Mouse (Mus musculus) activated CD4-positive, CD25-positive, alpha-beta regulatory T cell, adult 4 months (primary cell): ENCODE data around the gene Rnf208. TPM values are rescaled to one million over a fixed set of nuclear protein-coding genes. Genes with fewer than 3 reads are reported as not detected.

Experiments
- ATAC-seq: one replicate; pipeline ENCODE4 v1.8.0; 2017
- polyA plus RNA-seq, 2 experiments: library from polyadenylated mRNA; unstranded; fragments of 100-300 nt; shearing (Covaris generic); gene quantifications; one replicate each; pipeline ENCODE4 v1.2.1; 2017

Gene Rnf208
- polyA plus RNA-seq, 2 experiments from 2014 or later = 0.58 TPM; not detected in 1

DNA sequence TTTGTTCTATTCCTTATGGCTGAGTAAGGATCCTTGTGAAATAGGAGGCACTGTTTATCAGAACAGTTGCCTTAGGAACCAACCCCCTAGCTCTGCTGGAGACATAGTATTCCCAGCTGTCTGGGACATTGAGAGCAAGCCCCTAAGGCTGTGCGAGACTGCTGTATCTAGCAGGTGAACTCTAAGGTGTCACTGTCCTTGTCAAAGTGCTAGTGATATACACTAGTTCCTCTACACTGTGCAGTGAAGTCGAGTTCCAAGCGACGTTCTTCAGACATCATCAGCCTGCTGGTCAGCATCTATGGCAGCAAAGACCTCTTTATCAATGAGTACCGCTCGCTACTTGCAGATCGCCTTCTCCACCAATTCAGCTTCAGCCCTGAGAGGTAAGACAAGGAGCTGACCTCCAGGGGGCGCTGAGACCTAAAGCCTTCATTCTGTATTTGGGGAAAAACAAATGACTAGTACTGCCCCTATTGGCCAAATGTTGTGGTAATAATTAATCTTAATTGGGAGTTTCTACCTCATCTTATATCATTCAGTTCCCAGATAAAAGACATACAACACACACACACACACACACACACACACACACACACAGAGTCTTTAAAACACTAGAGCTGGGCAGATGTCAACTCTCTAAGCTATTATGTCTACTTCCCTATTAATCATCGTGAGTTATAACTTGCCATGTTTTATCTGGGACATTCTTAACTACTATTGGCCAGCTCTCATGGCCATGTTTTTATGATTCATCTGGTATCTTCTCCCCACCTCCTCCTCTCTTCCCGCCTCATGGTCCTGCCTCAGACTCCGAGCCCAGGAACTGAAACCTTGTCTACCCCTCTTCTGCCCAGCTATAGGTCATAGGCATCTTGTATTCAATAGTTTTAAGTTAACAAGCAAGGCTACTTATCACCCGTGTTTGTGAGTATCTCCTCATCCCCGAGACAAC, 37.1 kb downstream of the Rnf208 start:
- no peak for ATAC-seq

DNA sequence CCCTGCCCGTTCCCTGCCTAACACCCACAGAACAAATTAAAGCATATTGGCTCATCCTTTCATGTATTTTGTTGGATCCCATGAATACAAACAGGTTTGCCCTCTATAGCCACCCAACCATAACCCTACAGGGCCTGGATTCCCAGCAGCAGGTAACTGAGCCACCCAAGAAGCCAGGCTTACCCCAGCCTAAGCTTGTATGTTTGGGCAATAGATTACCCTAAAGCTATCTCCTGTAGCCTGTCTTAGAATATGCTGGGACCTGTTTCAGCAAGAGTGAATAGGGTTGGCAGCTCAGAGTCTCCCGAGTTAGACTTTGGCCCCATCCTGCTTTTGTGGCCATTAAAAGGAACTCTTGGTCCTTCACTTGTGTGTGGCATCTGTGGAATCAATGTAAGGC, 43.5 kb downstream of the Rnf208 start:
- ATAC-seq = no peak

DNA sequence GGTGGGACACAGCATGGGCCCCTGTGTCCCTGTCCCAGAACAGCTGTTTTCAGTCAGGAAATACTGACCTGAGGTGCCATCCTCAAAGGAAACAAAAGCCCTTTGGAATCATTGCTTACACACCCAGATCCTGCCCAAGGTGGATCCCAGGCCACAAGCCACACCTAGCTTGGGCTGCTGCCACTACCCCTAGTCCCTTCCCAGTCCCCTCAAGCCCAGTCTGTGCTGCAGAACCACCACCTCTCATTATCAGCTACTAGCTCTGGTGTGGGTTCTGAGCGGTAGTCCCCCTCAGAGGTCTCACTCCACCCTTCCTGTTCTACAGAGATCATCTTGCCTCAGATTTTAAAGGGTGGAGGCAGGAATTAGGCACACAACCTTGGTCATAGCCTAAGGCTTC, 44.3 kb downstream of the Rnf208 start:
- no peak for ATAC-seq

DNA sequence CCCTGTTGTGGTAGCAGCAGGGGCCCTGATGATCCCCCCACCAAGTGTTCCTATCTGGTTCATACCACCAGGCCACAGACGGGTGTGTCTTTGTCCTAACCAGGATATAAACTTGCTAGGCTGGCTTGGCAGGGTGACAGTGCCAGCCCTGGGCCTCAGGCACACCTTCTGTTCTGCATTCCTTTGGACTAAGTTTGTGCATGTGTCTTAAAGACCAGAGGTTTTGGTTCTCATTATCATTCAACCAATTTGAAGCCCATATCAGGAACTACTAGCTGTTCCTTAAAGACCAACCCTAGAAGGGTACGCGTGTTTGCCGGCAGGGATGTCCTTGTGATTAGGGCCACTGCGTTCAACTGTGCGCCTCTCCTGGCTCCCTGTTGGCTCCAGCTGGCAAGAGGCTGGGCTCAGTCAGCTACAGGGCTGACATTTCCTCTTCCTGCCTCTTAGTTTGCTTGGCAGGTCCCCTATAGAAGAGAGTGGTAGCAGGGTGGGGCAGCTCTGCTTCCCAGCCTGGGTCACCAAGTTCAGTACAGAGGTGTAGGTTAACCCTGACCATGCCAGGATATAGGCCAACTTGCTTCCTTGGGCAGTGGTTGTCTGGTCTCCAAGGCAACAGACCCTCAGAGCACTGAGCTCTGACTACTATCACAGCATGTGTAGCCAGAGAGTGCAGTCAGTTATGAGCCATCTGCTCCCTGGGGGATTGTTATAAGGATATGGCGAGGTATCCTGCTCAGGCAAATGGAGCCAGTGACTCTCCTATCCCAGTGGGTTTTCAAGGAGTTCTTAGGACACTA, 45.0 kb downstream of the Rnf208 start:
- ATAC-seq = no peak

DNA sequence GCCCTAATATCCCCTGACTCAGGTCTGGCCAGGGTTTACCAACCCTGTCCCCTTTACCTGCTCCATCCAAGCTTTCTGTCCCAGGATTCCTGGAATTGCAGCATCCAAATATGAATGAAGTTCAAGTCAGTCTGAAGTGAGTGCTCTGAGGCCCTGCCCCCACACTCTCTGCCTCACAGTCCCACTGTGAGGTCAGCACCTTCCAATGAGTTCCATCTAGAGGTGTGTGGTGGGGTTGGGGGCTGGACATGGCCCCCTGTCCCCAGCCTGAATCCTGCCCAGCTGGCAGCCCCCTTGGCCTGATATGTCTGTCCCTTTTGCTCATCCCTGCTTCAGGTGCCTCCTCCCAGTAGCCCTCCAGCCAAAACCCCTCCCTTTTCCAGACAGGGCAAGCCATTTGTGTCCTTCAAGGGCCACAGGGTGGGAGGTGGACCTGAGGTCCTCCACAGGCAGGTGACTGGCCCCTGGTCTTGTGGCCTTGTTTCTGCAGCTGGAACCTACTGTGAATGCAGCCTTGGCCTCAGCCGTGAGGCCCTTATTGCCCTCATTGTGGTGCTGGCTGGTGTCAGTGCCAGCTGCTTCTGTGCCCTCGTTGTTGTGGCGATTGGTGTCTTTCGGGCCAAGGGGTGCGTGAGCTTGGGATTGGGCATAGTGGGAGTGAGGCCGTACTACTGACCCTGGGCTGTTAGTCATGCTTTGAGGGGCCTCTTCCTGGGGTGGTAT, 46.0 kb downstream of the Rnf208 start, which contains the start of gene Tmem210:
Gene Tmem210, plus strand, starts transcription at position 219 of the 723 bp plus-strand sequence.
- ATAC-seq = no peak

DNA sequence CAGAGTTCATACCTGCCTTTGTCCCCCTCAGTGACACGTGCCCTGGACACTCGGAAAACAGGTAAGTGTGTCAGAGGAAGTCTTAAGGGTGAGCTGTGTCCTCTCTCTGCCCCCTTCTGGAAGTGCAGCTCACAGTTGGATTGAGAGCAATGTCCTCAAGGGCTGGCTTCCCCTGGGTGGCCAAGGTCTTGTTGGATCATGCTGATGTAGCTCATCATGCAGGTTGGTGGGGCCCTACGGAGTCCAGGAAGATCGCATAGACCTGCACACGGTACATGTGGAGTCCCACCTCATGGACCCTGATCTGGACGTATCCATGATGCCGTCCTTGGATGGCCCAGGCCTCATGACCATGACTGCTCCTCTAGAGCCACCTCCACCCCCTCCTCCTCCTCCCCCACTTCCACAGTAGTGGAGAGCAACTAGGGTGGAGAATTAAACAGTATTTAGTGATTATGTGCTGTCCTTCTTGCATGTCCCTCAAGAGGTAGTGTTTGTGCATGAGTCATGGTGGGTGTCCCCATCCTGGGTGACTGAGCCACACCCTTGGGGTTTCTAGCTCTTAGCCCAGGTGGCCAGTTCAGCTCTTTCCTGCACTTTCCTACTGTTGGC, 46.8 kb downstream of the Rnf208 start:
- no peak for ATAC-seq

DNA sequence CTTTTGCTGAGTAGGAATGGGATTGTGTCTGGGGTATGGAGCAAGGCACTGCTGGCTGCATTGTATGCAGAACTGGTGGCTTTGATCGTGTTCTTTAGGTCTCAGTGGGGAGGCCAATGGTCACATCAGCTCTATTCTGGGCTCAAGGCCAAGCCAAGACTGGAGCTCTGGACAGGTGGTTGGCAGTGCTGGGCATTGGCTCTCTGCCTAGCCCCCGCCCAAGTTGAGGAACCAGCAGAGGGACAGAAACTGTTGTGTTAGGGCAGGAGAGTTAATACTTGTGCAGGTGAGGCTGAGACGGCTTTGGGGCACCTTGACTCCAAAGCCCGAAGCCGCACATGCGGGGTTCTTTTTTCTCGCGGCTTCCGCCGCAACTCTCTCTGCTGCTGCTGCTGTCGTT, 47.6 kb downstream of the Rnf208 start, which contains the start of gene Lrrc26:
Gene Lrrc26, plus strand, starts transcription at position 265 of the 400 bp plus-strand sequence.
- no peak for ATAC-seq

DNA sequence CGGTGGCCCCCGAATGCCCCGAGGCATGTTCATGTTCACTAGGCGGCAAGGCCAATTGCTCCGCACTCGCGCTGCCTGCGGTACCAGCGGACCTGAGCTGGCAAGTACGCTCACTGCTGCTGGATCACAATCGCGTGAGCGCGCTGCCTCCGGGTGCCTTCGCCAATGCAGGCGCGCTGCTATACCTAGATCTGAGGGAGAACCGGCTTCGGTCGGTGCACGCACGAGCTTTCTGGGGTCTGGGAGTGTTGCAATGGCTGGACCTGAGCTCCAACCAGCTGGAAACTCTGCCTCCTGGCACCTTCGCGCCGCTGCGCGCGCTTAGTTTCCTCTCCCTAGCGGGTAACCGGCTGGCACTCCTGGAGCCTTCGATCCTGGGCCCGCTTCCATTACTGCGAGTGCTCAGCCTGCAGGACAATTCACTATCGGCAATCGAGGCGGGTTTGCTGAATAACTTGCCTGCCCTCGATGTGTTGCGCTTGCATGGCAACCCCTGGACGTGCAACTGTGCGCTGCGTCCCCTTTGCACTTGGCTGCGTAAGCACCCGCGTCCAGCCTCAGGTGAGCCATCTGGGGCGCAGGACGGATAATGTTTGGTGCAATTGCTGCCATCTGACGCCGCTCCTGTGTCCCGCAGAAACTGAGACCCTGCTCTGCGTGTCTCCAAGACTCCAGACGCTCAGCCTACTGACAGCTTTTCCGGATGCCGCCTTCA, 48.2 kb downstream of the Rnf208 start:
- ATAC-seq = no peak

DNA sequence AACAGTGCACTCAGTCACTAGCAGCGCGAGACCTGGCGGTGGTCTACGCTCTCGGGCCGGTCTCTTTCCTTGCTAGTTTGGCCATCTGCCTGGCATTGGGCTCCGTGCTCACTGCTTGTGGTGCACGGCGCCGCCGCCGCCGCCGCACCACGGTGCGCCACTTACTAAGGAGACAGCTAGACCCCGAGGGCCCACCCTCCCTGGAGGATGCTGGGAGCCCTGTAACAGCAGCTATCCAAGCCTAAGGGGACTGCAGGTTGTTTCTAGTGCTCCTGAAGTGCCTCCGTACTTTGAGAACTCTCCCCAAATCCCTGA, 48.7 kb downstream of the Rnf208 start:
- ATAC-seq = no peak

DNA sequence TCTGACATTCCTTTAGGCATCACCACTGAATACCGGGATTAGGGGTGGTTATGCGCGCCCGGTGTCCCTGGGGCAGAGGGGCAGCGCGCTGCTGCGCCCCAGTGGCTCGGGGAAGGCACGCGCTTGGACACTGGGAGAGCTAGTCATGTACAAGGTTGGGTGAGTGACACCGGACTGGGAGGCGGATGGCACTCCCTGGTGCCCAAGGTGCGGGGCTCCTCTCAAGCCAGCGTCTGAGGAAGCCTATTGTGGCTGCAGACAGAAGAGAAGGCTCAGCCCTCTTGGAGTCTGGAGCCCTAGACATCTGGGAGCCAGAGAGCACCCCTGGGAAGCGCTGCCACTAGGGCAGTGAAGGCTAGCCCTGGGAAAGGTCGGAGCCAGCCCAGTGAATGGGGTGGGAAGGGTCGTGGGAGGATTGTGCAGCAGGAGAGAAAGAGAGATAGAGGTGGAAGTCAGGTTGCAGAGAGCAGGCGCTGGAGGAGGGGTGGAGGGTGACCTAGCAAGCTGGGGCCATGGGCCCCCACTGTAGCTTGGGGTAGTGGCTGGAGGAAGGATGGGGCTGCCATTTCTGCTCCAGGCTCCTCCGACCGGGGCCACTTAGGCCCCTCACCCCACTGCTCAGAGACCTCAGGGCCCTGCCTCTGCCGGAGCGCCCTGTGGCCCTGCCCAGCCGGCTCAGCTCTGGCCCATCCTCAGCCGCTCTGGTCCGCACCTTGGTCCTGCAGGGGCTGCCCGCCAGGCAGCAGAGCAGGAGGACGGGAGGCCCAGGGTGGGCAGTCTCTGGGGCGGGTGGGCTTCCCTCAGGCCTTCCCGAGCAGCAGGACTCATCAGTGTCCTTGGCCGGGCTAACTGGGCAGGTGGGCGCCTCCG, 49.4 kb downstream of the Rnf208 start:
- no peak for ATAC-seq

DNA sequence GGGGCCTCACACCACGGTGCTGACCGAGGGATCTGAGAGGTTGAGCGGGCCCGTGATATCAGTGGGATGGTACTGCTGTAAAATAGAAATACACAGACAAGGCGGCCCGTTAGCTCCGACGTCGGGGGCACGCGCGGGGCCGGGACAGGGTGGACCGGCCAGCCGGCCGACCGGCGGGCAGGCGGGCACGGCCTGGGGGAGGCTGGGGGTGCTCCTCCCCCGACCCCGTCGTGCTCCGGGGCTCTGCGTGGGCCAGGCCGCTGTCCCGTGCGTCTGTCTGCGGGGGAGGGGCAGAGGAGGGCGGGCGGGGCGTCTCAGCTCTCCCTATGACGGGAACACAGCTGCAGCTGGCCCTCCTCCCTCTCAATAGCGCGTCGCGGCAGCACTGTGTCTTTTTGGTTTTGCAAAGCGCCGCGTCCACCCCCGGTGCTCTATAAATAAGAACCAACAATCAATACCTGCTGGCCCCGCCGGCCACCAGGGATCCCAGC, 50.0 kb downstream of the Rnf208 start:
- no peak for ATAC-seq

DNA sequence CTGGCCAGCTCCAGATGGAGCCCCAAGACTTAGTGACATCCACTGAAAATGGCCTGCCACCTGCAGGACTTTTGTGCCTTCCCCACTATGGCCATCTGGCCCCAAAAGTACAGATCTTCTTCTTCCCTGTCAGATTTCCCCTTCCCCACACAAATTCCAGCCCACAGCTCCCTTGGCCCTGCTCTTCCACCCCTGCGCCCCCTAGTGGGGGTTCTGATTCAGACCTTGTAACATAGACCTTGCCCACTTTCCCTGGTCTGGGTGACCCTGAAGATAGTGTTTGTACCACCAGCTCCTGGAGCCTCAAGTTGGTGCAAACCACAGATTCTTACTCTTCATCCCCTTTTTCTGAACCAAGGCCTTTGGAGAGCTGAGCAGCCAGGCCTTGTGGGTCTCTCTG, 50.8 kb downstream of the Rnf208 start:
- no peak for ATAC-seq

DNA sequence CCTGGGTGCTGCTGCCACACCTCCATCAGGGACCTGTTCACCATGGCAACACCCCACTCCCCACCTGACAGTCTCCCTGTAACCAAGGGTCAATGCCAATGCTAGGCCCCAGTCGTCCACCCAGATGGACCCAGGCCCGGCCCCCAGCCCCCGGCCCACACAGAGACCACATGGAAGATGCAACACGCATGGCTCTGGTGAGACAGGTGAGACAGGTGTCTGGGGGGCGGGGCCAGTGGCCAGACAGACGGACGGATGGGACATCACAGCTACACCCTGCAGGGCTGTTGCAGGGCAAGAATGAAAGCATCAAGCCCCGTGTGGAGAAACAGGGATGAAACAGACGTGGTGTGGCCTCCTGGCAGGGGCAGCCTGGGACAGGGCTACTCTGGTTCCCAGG, 51.7 kb downstream of the Rnf208 start:
- no peak for ATAC-seq

Other genes starting within 250 kb of the Rnf208 start
- 10 to 100 TPM; 11.1 to 11.2 TPM for gene Nsmf, start 187.9 kb upstream of the Rnf208 start, polyA plus RNA-seq
- gene Entpd8, start 162.0 kb upstream of the Rnf208 start, polyA plus RNA-seq = not detected
- gene Noxa1, start 147.1 kb upstream of the Rnf208 start, polyA plus RNA-seq = 1 to 10 TPM; 1.6 to 1.9 TPM
- gene Nrarp, start 61.5 kb upstream of the Rnf208 start, polyA plus RNA-seq = 1 to 10 TPM in 1 of 2 experiments, under 1 TPM in 1; 0.61 to 1.2 TPM
- gene Tor4a, start 45.4 kb upstream of the Rnf208 start, polyA plus RNA-seq = 10 to 100 TPM; 51.4 to 89.5 TPM
- gene Nelfb, start 30.8 kb upstream of the Rnf208 start, polyA plus RNA-seq = 10 to 100 TPM; 41.1 to 49.1 TPM
- not detected for gene Stpg3, start 27.6 kb upstream of the Rnf208 start, polyA plus RNA-seq
- not detected for gene Fam166a, start 23.5 kb upstream of the Rnf208 start, polyA plus RNA-seq
- 100 to 1,000 TPM; 110 to 150 TPM for gene Tubb4b, start 17.6 kb upstream of the Rnf208 start, polyA plus RNA-seq
- gene Slc34a3, start 7.9 kb upstream of the Rnf208 start, polyA plus RNA-seq = not detected
- gene Rnf224, start 5.5 kb upstream of the Rnf208 start, polyA plus RNA-seq = not detected
- not detected for gene Cysrt1, start 197 bp downstream of the Rnf208 start, polyA plus RNA-seq
- 1 to 10 TPM; 3.6 to 4.2 TPM for gene AL732309.1, start 4.6 kb downstream of the Rnf208 start, polyA plus RNA-seq
- gene Tmem203, start 13.2 kb downstream of the Rnf208 start, polyA plus RNA-seq = 10 to 100 TPM; 10.8 to 13.0 TPM
- gene Tprn, start 20.4 kb downstream of the Rnf208 start, polyA plus RNA-seq = 10 to 100 TPM in 1 of 2 experiments, 1 to 10 TPM in 1; 5.5 to 12.4 TPM
- 100 to 1,000 TPM; 127 to 134 TPM for gene Ssna1, start 30.2 kb downstream of the Rnf208 start, polyA plus RNA-seq
- 10 to 100 TPM; 24.8 to 39.3 TPM for gene Anapc2, start 30.2 kb downstream of the Rnf208 start, polyA plus RNA-seq
- not detected for gene Tmem210, start 45.9 kb downstream of the Rnf208 start, polyA plus RNA-seq
- gene Lrrc26, start 47.7 kb downstream of the Rnf208 start, polyA plus RNA-seq = not detected
- gene Grin1, start 76.9 kb downstream of the Rnf208 start, polyA plus RNA-seq = not detected
- 10 to 100 TPM; 19.7 to 23.2 TPM for gene Man1b1, start 90.1 kb downstream of the Rnf208 start, polyA plus RNA-seq
- gene Dpp7, start 114.1 kb downstream of the Rnf208 start, polyA plus RNA-seq = 10 to 100 TPM; 10.3 to 13.9 TPM
- 10 to 100 TPM; 13.3 to 15.0 TPM for gene Uap1l1, start 123.4 kb downstream of the Rnf208 start, polyA plus RNA-seq
- gene Sapcd2, start 130.1 kb downstream of the Rnf208 start, polyA plus RNA-seq = 1 to 10 TPM; 1.8 to 2.6 TPM
- under 1 TPM in 1 of 2 experiments, not detected in 1; 0.17 TPM for gene Entpd2, start 153.6 kb downstream of the Rnf208 start, polyA plus RNA-seq
- 1 to 10 TPM; 1.2 to 1.7 TPM for gene Npdc1, start 157.1 kb downstream of the Rnf208 start, polyA plus RNA-seq
- 10 to 100 TPM; 13.6 to 13.8 TPM for gene Fut7, start 181.0 kb downstream of the Rnf208 start, polyA plus RNA-seq
- 10 to 100 TPM; 32.8 to 41.4 TPM for gene Abca2, start 186.4 kb downstream of the Rnf208 start, polyA plus RNA-seq
- gene Clic3, start 214.6 kb downstream of the Rnf208 start, polyA plus RNA-seq = 1 to 10 TPM; 2.0 to 2.2 TPM
- 10 to 100 TPM; 72.8 to 74.8 TPM for gene Paxx, start 218.8 kb downstream of the Rnf208 start, polyA plus RNA-seq
- not detected for gene Ptgds, start 227.8 kb downstream of the Rnf208 start, polyA plus RNA-seq